Mouse (Mus musculus): ENCODE data around the gene Hrh2.

Gene Hrh2

GRCm38 (mm10) chr13:54192021-54192481 is at the start of gene Hrh2:
Gene Hrh2 (plus strand): TSS chr13:54192129.
- ATAC-seq (ENCODE audit: insufficient number of reproducible peaks, low FRiP score, low TSS enrichment): no peak

GRCm38 (mm10) chr13:54143788-54144187 is 48.1 kb upstream of the Hrh2 start:
- no peak for ATAC-seq (ENCODE audit: insufficient number of reproducible peaks, low FRiP score, low TSS enrichment)

- ATAC-seq (ENCODE audit: insufficient number of reproducible peaks, low FRiP score, low TSS enrichment): no peak
Observed at GRCm38 (mm10) chr13:54144624-54145023, 47.3 kb upstream of the Hrh2 start.

- ATAC-seq (ENCODE audit: insufficient number of reproducible peaks, low FRiP score, low TSS enrichment): no peak
Observed at GRCm38 (mm10) chr13:54147328-54147727, 44.6 kb upstream of the Hrh2 start.

- no peak for ATAC-seq (ENCODE audit: insufficient number of reproducible peaks, low FRiP score, low TSS enrichment)
Observed at GRCm38 (mm10) chr13:54152421-54152820, 39.5 kb upstream of the Hrh2 start.

- no peak for ATAC-seq (ENCODE audit: insufficient number of reproducible peaks, low FRiP score, low TSS enrichment)
Observed at GRCm38 (mm10) chr13:54152911-54153310, 39.0 kb upstream of the Hrh2 start.

- ATAC-seq (ENCODE audit: insufficient number of reproducible peaks, low FRiP score, low TSS enrichment): no peak
Observed at GRCm38 (mm10) chr13:54153672-54154218, 38.2 kb upstream of the Hrh2 start.

GRCm38 (mm10) chr13:54155822-54156221 is 36.1 kb upstream of the Hrh2 start:
- no peak for ATAC-seq (ENCODE audit: insufficient number of reproducible peaks, low FRiP score, low TSS enrichment)

- ATAC-seq (ENCODE audit: insufficient number of reproducible peaks, low FRiP score, low TSS enrichment): no peak
Observed at GRCm38 (mm10) chr13:54159256-54159655, 32.7 kb upstream of the Hrh2 start.

- ATAC-seq (ENCODE audit: insufficient number of reproducible peaks, low FRiP score, low TSS enrichment): no peak
Observed at GRCm38 (mm10) chr13:54159756-54160155, 32.2 kb upstream of the Hrh2 start.

GRCm38 (mm10) chr13:54160546-54160945 is 31.4 kb upstream of the Hrh2 start:
- ATAC-seq (ENCODE audit: insufficient number of reproducible peaks, low FRiP score, low TSS enrichment): no peak

- ATAC-seq (ENCODE audit: insufficient number of reproducible peaks, low FRiP score, low TSS enrichment): no peak
Observed at GRCm38 (mm10) chr13:54161514-54161913, 30.4 kb upstream of the Hrh2 start.

GRCm38 (mm10) chr13:54163363-54163762 is 28.6 kb upstream of the Hrh2 start:
- no peak for ATAC-seq (ENCODE audit: insufficient number of reproducible peaks, low FRiP score, low TSS enrichment)

GRCm38 (mm10) chr13:54164462-54164861 is 27.5 kb upstream of the Hrh2 start:
- no peak for ATAC-seq (ENCODE audit: insufficient number of reproducible peaks, low FRiP score, low TSS enrichment)

GRCm38 (mm10) chr13:54165066-54165465 is 26.9 kb upstream of the Hrh2 start:
- no peak for ATAC-seq (ENCODE audit: insufficient number of reproducible peaks, low FRiP score, low TSS enrichment)

- no peak for ATAC-seq (ENCODE audit: insufficient number of reproducible peaks, low FRiP score, low TSS enrichment)
Observed at GRCm38 (mm10) chr13:54165765-54166164, 26.2 kb upstream of the Hrh2 start.

- no peak for ATAC-seq (ENCODE audit: insufficient number of reproducible peaks, low FRiP score, low TSS enrichment)
Observed at GRCm38 (mm10) chr13:54167036-54167435, 24.9 kb upstream of the Hrh2 start.

- no peak for ATAC-seq (ENCODE audit: insufficient number of reproducible peaks, low FRiP score, low TSS enrichment)
Observed at GRCm38 (mm10) chr13:54168675-54169074, 23.3 kb upstream of the Hrh2 start.

GRCm38 (mm10) chr13:54170288-54170687 is 21.6 kb upstream of the Hrh2 start:
- no peak for ATAC-seq (ENCODE audit: insufficient number of reproducible peaks, low FRiP score, low TSS enrichment)

GRCm38 (mm10) chr13:54171346-54171745 is 20.6 kb upstream of the Hrh2 start:
- no peak for ATAC-seq (ENCODE audit: insufficient number of reproducible peaks, low FRiP score, low TSS enrichment)

- no peak for ATAC-seq (ENCODE audit: insufficient number of reproducible peaks, low FRiP score, low TSS enrichment)
Observed at GRCm38 (mm10) chr13:54171761-54172160, 20.2 kb upstream of the Hrh2 start.

GRCm38 (mm10) chr13:54173941-54174340 is 18.0 kb upstream of the Hrh2 start:
- no peak for ATAC-seq (ENCODE audit: insufficient number of reproducible peaks, low FRiP score, low TSS enrichment)

- ATAC-seq (ENCODE audit: insufficient number of reproducible peaks, low FRiP score, low TSS enrichment): no peak
Observed at GRCm38 (mm10) chr13:54174703-54175102, 17.2 kb upstream of the Hrh2 start.

Measured in cerebellum, adult (tissue).